Mouse (Mus musculus): Measurements from ENCODE around the gene Iqgap1.

Gene Iqgap1

DNA sequence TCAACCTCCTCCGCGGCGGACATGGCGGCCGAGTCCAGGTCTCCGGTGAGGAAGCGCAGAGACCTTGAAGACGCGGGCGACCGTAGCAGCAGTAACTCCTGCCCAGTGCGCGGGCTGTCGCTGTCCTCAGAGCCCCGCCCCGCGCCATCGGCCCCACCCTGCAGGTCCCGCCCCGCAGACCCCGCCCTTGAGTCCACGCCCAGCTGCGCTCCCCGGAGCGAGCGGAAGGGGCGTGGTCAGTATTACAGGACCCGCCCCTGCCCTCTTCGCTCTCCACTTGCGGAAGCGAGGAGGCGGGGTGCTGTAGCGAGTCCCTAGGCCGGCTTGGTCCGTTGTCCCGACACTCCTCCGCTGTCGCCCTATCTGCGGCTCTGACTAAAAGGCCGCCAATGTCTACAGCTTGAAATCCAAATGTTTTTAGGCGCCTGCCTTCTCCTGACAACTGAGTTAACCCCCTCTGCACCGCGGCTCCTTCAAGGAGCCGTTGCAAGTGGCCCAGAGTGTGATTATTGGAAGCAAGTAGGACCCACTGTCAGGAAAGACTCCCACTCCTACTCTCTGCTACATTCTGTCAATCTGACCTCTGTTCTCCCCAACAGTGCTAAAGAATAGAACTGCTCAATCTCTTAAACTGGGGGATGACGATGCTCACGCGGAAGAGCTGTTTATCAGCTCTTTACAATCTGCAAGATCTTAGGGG is 22.5 kb downstream of the Iqgap1 start:
- DNase-seq (ENCODE audit: low read depth, low spot score), result peak; percentile 99

DNA sequence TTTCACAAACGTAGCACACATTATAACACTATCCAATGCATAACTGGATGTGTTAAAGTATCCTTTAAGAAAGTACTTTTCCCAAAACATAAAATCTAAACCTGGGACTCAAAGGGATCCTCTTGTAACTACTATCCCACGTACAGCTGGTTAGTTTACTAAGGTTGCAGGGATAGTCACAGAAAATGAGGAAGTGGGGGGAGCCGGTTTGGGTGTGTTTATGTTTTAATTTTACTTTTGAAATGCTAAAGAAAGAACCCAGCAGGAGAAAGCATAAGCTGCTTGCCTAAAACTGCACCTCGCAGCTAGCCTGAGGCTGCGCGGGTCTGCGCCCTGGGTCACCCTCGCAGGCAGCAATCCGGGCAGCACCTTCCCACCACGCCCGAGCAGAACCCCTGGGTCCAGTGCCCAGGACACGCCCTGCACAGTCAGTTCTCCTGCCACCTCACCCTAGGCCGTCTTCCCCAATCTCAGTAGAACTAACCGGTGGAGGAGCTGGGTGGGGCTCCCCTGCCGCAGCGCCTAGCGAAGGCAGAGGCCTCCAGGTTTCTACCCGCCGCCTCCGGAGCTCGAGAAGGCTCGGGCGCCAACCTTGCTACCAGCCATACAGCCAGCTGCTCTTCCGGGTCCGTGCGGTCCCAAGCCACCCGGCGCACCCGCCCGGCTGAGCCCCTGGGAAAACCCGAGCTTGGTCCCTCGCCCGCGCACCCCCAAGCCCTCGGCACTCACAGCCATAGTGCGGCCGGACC is 23.2 kb downstream of the Iqgap1 start:
- peak; percentile 78 for DNase-seq (ENCODE audit: low read depth, low spot score)

DNA sequence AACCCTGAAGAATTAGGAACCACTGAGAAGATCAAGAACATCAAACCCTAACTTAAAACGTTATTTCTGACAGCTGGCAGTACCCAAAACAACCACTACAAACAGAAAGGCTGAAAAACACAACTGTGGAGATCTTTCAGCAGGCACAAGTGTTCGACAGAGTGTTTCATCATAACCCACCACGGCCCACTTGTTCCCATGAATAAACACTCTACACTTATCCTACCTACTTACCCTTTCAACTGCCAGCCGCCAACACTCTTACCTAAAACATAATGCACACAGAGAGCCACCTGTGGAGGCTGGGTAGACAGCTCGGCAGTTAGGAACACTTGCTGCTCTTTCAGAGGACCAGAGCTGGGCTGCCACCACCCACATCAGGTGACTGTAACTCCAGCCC is 26.5 kb downstream of the Iqgap1 start:
- no peak for DNase-seq (ENCODE audit: low read depth, low spot score)

DNA sequence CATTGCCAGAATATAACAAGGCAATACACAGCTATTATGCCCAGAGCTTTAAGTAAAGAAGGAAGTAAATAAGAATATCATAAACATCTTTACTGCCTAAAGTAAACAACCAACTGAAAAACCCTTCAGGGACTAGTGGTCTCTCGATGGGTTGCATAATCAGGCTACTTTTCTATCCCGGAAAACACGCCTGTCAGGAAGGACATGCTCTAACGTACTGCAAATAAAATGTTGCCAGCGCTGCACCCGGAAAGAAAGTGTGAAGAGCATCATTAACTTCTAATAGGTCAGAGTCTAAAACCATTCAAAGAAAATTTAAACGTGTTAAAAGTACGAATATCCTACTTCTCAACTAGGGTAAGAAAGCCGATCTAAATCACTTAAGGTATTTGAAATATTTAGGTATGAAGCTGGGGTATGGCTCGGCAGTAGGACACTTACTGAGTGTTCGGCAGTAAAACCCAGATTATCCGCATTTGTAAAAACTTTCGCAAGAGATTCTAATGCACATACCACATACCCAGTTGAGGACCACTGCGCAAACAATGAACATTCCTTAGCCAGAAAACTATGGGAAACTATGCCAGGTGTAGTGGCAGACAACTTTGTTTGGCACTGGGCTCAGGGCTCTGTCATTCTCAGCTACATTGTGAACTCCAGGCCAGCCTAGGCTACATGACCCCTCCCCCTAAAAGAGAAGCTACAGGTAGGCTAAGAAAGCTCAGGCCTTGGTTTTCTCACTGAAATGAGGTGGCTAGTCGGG is 28.8 kb downstream of the Iqgap1 start:
- no peak for DNase-seq (ENCODE audit: low read depth, low spot score)

DNA sequence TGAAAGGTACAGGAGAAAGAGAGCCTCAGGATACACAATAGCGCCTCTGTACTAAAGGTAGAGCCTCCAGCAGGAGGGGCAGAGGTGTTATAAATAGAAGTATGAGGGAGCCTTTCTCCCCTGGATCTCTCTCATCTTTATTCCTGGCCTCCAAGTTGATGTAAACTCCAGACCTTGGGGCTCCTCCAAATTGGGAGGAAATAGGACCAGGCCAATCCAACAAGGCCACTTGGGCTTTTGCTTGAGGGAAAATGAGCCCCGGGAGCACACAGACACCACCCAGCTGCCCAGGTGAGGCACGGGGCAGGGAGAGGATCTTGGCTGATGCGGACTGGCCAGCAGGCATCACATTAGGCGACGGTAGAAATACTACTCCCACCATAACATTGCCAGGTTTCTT is 29.5 kb downstream of the Iqgap1 start:
- no peak for DNase-seq (ENCODE audit: low read depth, low spot score)

DNA sequence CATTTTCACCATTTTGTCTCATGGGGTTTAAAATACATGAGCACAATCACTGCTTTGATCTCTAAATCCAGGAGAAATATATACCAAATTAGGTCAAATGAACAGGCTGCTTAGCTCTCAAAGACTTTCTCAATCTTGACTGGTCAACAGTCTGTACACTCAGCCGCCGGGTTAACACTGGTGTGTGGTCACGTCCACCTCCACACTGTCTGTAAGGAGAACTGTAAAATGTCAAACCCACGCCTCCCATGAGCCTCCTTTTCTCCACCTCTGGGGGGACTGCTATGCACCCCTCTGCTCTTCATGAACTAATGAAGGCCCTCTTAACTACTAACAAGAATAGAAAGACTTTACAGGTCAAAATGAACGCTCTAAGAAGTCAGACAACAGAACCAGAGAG is 36.2 kb downstream of the Iqgap1 start:
- DNase-seq (ENCODE audit: low read depth, low spot score), result no peak

DNA sequence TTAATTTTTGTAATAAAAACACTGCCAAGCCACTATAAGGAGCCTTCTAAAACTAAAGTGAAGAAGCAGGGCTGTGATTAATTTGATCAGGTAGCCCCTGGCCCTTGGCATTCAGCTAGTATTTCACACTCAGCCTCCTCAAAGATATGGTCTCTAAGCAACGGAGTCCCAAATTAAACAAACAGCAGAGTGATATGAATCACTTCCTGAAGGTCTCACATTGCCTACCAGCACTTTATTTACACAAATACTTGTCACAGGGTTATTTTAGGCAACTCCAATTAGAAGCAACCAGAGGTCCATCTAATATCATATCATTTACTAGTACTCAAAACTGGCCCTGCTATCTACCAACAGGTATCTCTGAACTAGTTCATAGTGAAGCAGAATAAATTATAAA is 36.7 kb downstream of the Iqgap1 start:
- DNase-seq (ENCODE audit: low read depth, low spot score), result no peak

DNA sequence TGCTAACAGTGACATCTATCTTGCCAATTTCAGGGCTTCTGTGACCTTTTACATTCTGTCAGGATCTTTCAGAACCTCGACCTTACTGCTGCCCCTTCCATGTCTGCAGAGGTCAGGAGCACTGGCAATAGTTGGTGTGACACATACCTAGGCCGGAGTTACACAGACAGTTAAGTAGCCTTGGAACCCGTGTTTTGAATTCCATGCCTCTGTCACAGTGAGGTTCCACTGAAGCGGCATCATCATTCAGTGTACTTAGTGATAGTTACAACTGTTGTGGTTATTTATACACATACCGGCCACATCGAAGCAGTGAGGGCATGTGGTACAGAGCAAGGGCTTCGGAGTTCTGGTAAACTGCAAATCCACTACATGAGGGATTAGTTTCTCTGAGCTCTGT is 37.8 kb downstream of the Iqgap1 start:
- DNase-seq (ENCODE audit: low read depth, low spot score), result no peak

DNA sequence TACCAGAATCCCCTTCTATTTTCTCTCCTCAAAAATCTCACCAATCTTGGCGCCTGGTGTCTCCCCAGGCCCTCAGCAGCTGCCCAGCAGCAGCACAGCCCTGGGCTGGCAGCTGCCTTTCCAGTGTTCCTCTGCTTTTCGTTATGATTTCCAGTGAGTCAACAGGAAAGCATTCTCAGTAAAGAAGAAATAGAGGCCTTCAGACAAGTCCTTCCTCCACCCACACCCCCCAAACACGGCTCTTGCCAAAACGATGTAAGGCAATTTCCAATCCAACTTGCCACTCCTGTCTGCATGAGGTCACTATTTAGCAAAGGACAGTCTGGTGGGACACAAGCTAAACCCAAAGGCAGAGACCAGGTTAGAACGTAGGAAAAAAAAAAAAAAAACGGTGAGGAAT is 39.0 kb downstream of the Iqgap1 start:
- DNase-seq (ENCODE audit: low read depth, low spot score), result no peak

DNA sequence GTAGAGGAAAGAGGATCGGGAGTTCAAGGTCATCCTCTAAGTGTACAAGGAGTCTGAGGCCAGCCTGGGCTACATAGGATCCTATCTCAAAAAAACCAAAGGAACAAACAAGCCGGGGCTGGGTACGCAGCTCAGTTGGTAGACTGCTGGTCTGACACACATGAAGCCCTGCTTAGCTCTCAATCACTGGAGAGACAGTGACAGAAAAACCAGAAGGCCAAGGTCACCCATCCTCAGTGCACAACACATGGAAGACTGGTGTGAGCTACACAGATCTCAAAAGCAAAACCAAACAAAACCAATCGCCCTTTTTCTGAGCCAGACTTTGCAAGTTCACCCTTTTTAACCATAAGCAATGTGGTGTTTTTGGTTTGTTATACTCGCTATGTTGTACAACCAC is 41.9 kb downstream of the Iqgap1 start:
- no peak for DNase-seq (ENCODE audit: low read depth, low spot score)

DNA sequence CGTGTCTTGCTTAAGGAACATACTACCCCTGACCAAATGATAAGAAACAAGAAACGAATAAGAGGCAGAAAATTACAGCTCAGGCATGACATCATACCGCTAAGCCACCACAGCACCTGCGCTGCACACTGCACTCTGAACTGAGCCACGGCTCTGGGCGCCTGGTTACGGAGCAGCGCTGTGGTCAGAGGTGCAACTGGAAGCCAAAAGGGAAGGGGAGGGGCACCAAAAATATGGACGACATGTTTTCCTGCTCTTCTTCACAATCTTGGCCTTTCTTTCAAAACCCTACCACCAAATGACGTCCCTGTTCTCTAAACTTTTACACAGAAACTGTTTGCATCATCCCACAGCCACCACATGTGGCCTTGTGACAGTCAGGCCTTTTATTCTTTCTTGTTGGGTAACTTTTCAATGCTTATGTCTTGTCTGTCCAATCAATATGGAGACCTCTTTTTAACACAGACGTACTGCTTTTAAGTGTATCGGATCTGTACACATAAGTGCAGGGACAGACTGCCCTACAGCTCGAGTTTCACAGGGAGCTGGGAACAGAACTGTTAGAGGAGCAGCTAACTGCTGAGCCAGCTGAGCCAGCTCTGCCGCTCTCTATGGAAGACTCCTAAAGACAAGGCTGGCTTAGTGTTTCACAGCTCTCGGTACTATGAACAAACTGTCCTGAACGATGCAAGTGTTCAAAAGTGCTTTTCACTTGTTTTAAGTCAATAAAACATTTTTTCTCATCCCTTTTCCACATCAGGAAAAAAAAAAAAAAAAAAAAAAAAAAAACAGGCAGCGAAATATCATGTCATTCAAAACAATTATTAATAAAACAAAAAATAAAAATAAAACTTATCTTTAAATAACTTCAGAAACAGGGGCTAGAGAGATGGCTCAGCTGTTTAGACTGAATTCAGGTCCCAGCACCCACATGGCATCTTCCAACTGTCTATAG is 43.3 kb downstream of the Iqgap1 start:
- peak; percentile 70 for DNase-seq (ENCODE audit: low read depth, low spot score)

DNA sequence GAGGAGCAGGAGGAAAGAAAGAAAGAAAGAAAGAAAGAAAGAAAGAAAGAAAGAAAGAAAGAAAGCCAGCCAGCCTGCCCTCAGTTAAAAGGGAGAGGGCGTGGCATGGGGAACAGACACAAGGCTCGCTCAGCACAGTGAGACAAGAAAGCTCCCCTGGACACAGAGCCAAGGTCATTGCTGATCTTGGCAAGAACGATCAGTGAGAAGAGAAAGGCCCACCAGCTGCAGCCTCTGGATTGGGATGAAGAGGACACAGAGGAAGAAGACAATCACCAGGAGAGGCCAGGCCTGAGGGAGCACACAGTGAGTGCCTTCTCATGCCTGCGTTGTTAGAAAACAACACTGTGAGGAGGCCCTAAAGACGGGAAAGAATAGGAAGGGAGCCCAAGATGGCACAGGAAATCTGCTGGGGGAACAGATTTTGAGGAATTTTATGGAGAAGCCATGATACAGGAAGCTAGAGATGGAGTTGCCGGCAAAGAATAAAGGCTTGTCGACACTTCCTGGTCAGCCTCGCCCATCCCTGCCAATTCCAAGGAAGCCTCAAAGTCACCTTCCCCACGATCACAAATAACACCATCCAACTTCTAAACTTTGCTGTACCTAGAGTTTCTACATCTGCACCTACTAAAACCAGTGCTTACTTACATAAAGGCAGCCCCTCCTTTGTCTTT is 44.2 kb downstream of the Iqgap1 start:
- peak; percentile 77 for DNase-seq (ENCODE audit: low read depth, low spot score)

DNA sequence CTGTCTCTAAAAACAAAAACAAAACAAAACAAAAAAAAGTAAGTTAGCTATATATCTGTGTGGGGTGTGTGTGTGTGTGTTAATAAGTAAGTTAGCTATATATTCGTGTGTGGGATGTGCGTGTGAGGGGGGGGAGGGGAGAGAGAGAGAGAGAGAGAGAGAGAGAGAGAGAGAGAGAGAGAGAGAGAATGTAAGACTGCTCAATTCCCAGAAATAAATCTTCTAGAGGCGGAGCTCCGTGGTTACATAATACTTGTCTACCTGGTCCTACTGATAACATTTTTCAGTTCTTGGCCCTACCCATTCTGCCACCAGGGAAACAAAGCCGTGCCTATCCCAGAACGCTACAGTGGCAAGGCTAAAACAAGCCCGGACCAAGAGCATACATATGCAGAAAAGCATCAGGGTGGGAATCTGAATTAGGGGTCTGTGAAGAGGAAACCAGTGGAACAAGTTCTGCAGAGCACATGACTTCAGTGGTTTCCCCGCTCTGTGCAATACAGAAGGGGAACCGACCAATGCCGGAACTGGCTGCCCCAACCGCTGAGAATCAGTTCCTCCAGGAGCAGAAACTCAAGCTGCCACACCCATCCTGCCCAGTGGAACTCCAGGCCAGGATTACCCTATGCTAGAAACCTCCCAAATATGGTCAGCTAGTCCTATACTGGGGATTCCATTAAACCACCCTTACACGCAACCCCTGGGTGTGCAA is 46.7 kb downstream of the Iqgap1 start:
- peak; percentile 71 for DNase-seq (ENCODE audit: low read depth, low spot score)

DNA sequence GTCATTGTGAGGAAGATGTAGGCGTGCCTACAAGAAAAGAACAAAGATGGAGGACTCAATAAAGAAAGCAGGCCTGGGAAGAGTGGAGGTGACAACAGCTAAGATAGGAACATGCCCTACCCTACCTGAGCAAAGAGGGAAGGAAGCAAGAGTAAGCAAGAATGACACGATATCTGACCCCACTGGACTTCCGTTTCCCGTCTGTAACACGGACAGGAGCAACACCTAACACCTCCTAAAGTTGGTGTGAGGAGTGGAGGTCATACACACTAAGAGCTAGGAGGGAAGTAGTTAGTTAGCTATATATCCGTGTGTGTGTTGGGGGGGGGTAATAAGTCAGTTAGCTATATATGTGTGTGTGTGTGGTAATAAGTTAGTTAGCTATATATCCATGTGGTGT is 47.4 kb downstream of the Iqgap1 start:
- no peak for DNase-seq (ENCODE audit: low read depth, low spot score)

DNA sequence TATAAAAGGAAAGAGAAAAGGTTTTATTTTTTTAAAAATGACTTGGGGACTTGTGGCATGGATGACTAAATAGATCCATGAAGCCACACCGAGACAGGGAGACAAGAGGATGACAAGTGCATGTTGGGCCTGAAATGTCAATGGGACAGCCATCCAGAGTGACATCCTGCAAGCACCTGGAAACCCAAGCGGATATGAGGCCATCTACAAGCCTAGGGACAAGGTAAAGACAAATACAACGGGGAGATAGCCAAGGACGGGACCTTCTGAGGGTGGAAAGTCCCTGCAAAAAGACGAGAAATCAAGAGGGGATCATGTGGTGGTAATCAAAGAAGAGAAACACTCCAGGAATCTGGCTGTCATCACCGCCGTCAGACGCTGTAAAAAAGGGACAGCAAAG is 48.6 kb downstream of the Iqgap1 start:
- no peak for DNase-seq (ENCODE audit: low read depth, low spot score)

DNA sequence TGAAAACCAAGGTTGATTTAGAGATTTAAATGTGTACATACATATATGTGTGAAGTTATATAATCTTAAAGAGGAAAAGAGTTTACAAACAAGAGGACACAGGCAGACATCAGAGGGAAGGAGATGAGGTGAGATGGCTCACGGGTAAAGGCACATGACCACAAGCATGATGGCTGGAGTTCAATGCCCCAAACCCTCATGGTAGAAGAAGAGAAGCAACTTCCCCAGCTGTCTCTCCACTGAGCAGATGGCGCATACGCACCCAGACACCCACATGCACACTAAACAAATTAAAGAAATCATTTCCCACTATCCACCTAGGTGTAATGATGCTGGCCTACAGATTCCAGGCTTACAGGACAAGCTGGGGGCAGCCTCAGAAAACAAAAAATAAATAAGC is 49.7 kb downstream of the Iqgap1 start:
- DNase-seq (ENCODE audit: low read depth, low spot score), result no peak

DNA sequence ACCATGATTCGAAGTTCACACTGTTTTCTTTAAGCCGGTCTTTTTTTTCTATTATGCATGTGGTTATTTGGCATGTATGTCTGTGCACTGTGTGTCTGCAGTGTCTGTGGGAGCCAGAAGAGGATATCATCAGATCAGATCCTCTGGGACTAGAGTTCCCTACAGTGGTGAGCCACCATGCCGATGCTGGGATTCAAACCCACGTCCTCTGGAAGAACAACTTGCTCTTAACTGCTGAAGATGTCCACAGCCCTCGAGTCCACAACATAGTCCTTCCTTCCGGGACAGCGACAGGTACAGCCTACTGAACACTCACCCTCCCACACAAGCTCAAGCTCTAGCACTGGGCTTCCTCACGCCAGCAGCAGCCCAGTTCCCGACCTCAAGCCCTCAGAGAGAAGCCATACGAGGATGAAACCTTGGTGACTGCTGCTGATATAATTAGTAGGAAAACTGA is 50.3 kb downstream of the Iqgap1 start:
- DNase-seq (ENCODE audit: low read depth, low spot score), result no peak

DNA sequence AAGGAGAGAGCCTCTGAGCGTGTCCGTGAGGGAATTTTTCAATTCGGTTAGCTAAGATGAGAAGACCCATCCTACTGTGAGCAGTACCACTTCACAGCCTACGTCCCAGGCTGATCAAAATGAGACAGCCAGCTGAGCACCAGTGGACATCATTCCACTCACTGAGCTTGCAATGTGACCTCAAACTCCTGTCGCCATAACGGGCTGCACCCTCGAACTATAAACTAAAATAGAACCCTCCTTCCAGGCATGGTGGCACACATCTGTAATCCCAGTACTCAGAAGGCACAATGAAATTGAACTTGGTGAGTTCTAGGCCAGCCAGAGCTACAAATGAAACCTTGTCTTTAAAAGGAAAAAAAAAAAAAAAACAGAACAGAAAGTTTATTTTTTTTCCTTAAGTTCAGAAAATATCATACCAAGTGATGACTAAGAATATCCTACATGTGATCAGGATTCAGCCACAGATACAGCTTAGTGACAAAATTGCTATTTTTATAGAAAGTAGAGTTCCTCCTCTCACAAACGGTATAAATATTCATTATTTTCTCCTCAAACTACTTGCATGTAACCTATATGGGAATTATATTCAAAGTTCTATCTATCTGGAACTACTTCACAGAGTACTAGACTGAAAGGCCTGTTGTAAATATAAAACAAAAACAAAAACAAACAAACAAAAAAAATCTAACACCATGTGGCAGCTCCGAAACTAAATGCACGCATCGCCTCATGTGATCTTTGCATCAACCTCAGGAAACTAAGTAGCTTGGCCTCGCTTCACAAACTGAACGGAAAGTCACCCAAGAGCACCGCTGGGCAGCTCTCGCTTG is 50.9 kb downstream of the Iqgap1 start:
- no peak for DNase-seq (ENCODE audit: low read depth, low spot score)

All from ZHBTc4 (cell line).